Mouse (Mus musculus): ENCODE results near the gene St13. TPM values are rescaled to one million over a fixed set of nuclear protein-coding genes. Genes with fewer than 3 reads are reported as not detected.

The St13 gene
- polyA plus RNA-seq, 2 experiments: 81.7 to 141 TPM

- Histone ChIP-seq H3K36me3 (ENCODE audit: control insufficient read depth, insufficient read depth, low read length) (0 out of 2 replicates have a peak, but pooled peaks cover 4% of the 10 kb centered on the region), H3K4me1 (ENCODE audit: control insufficient read depth, insufficient read depth, low read length) (peaks cover 6% of the 10 kb centered on the region), H3K4me2 (replicated peaks; ENCODE audit: low read depth, low read length, severe bottlenecking) (no peak overlapping the region), H3K9ac (ENCODE audit: low read depth, low read length, severe bottlenecking) (no peak overlapping the region), H3K27me3 (ENCODE audit: control insufficient read depth, insufficient read depth, low read length) (no peaks in the 10 kb centered on the region), H3K4me3 (replicated peaks; ENCODE audit: low read length) (no peak overlapping the region), H3K27ac (replicated peaks; ENCODE audit: low read depth, low read length) (no peak overlapping the region), H3K9me3 (ENCODE audit: control insufficient read depth, low read length) (no peaks in the 10 kb centered on the region)
- DNase-seq (ENCODE audit: low spot score) (peak; percentile 19), ATAC-seq (ENCODE audit: low FRiP score, low read depth) (no peak)
- TF ChIP-seq POLR2A (IDR thresholded peaks at IDR 0.05; ENCODE audit: borderline replicate concordance, extremely low read depth, insufficient read depth, insufficient read length): no peak
- WGBS: 60% methylated on average over 3 of the region's 3 CpGs
Measured at GRCm38 (mm10) chr15:81355146-81355761, 44.6 kb downstream of the St13 start.

DNA sequence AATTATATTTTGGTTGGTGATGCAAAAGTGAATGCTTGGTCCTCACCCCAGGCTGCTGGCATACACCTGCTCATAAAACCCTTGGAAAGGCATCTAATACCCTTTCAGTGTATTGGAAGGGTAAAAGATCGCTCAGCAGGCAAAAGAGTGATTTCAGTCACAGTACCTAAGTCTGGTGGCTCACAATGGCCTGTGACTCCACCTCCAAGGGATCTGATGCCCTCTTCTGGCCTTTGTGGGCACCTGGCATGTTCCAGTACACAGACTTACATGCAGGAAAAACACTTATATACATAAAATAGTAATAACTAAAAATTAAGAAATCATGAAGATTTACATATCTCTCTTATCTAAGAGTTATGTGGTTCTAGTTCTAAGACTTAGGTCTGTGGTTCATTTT lies 47.2 kb downstream of the St13 start:
- H3K9ac ChIP-seq (ENCODE audit: low read depth, low read length, severe bottlenecking): no peak overlapping the region
- 70% methylated on average over 1 of the region's 1 CpGs for WGBS
- H3K27me3 ChIP-seq (ENCODE audit: control insufficient read depth, insufficient read depth, low read length): no peaks in the 10 kb centered on the region
- H3K4me3 ChIP-seq (replicated peaks; ENCODE audit: low read length): no peak overlapping the region
- ATAC-seq (ENCODE audit: low FRiP score, low read depth): no peak
- no peak for DNase-seq (ENCODE audit: low spot score)
- H3K9me3 ChIP-seq (ENCODE audit: control insufficient read depth, low read length): no peaks in the 10 kb centered on the region
- no peak overlapping the region for H3K27ac ChIP-seq (replicated peaks; ENCODE audit: low read depth, low read length)
- no peaks in the 10 kb centered on the region for H3K4me1 ChIP-seq (ENCODE audit: control insufficient read depth, insufficient read depth, low read length)
- TF ChIP-seq POLR2A (IDR thresholded peaks at IDR 0.05; ENCODE audit: borderline replicate concordance, extremely low read depth, insufficient read depth, insufficient read length): no peak
- H3K4me2 ChIP-seq (replicated peaks; ENCODE audit: low read depth, low read length, severe bottlenecking): no peak overlapping the region
- 0 out of 2 replicates have a peak, but pooled peaks cover 4% of the 10 kb centered on the region for H3K36me3 ChIP-seq (ENCODE audit: control insufficient read depth, insufficient read depth, low read length)

DNA sequence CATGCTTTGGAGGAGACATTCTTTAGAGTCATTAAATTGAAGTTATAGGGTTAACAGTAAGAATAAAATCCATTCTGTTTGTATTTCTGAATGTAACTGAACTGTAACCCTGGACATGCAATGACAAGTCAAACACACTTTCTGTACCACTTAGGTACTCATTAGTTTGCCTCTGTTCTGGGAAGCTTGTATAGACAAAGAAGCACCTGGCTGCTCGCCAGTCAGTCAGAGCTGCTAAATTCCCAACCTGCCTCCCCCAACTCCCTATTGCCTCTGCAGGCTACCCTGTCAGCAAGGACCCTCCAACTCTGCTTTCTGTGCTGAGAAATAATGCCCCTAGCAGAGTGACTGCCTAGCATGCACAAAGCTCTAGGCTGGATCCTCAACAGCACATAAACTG lies 49.5 kb downstream of the St13 start:
- Histone ChIP-seq H3K27ac (replicated peaks; ENCODE audit: low read depth, low read length) (no peak overlapping the region), H3K27me3 (ENCODE audit: control insufficient read depth, insufficient read depth, low read length) (no peaks in the 10 kb centered on the region), H3K9ac (ENCODE audit: low read depth, low read length, severe bottlenecking) (no peak overlapping the region; the same call in 1 of the 2 replicates), H3K36me3 (ENCODE audit: control insufficient read depth, insufficient read depth, low read length) (0 out of 2 replicates have a peak, but pooled peaks cover 4% of the 10 kb centered on the region), H3K4me2 (replicated peaks; ENCODE audit: low read depth, low read length, severe bottlenecking) (no peak overlapping the region), H3K4me1 (ENCODE audit: control insufficient read depth, insufficient read depth, low read length) (no peaks in the 10 kb centered on the region), H3K4me3 (replicated peaks; ENCODE audit: low read length) (no peak overlapping the region), H3K9me3 (ENCODE audit: control insufficient read depth, low read length) (no peaks in the 10 kb centered on the region)
- ATAC-seq (ENCODE audit: low FRiP score, low read depth) (no peak), DNase-seq (ENCODE audit: low spot score) (peak; percentile 60)
- WGBS: 56% methylated on average over 1 of the region's 1 CpGs
- TF ChIP-seq POLR2A (IDR thresholded peaks at IDR 0.05; ENCODE audit: borderline replicate concordance, extremely low read depth, insufficient read depth, insufficient read length): no peak

DNA sequence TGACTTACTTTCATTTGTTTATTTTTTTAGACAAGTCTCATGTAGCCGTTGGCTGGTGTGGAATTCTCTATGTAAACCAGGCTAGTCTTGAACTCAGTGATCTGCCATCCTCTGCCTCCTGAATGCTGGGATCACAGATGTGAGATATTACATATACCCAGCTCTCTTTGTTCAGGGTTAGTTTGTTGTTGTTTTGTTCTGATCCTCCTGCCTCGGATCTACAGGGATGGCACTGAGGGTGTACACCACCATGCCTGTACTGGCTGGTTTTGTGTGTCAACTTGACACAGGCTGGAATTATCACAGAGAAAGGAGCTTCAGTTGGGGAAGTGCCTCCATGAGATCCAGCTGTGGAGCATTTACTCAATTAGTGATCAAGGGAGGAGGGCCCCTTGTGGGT lies 51.5 kb downstream of the St13 start:
- no peak for TF ChIP-seq POLR2A (IDR thresholded peaks at IDR 0.05; ENCODE audit: borderline replicate concordance, extremely low read depth, insufficient read depth, insufficient read length)
- Histone ChIP-seq H3K27me3 (ENCODE audit: control insufficient read depth, insufficient read depth, low read length) (no peaks in the 10 kb centered on the region), H3K4me1 (ENCODE audit: control insufficient read depth, insufficient read depth, low read length) (no peaks in the 10 kb centered on the region), H3K27ac (replicated peaks; ENCODE audit: low read depth, low read length) (no peak overlapping the region), H3K4me2 (replicated peaks; ENCODE audit: low read depth, low read length, severe bottlenecking) (no peak overlapping the region), H3K36me3 (ENCODE audit: control insufficient read depth, insufficient read depth, low read length) (peaks cover 12% of the 10 kb centered on the region), H3K9ac (ENCODE audit: low read depth, low read length, severe bottlenecking) (no peak overlapping the region), H3K9me3 (ENCODE audit: control insufficient read depth, low read length) (no peaks in the 10 kb centered on the region), H3K4me3 (replicated peaks; ENCODE audit: low read length) (no peak overlapping the region)
- ATAC-seq (ENCODE audit: low FRiP score, low read depth) (no peak), DNase-seq (ENCODE audit: low spot score) (no peak)
- WGBS: 77% methylated on average over 2 of the region's 2 CpGs

GRCm38 (mm10) chr15:81347466-81347865 lies 52.4 kb downstream of the St13 start:
- Histone ChIP-seq H3K27ac (replicated peaks; ENCODE audit: low read depth, low read length) (no peak overlapping the region), H3K27me3 (ENCODE audit: control insufficient read depth, insufficient read depth, low read length) (no peaks in the 10 kb centered on the region), H3K4me1 (ENCODE audit: control insufficient read depth, insufficient read depth, low read length) (no peaks in the 10 kb centered on the region), H3K4me2 (replicated peaks; ENCODE audit: low read depth, low read length, severe bottlenecking) (no peak overlapping the region), H3K36me3 (ENCODE audit: control insufficient read depth, insufficient read depth, low read length) (peaks cover 12% of the 10 kb centered on the region), H3K9me3 (ENCODE audit: control insufficient read depth, low read length) (no peaks in the 10 kb centered on the region), H3K4me3 (replicated peaks; ENCODE audit: low read length) (no peak overlapping the region), H3K9ac (ENCODE audit: low read depth, low read length, severe bottlenecking) (no peak overlapping the region)
- no peak for DNase-seq (ENCODE audit: low spot score)
- no peak for TF ChIP-seq POLR2A (IDR thresholded peaks at IDR 0.05; ENCODE audit: borderline replicate concordance, extremely low read depth, insufficient read depth, insufficient read length)
- 92% methylated on average over 2 of the region's 2 CpGs for WGBS
- ATAC-seq (ENCODE audit: low FRiP score, low read depth): no peak

All from limb, embryonic 14.5 days (tissue).